Mouse (Mus musculus) cortical plate, adult 2 months (tissue): ENCODE data around the gene Fam19a1. TPM values are rescaled to one million over a fixed set of nuclear protein-coding genes. Genes with fewer than 3 reads are reported as not detected.

ENCODE experiments used
- H3K27ac ChIP-seq: fragments of 200-500 bp; 2 replicates; pipeline ENCODE4 v1.5.1; 2012; ENCODE audit warnings: low read length, control low read depth, inconsistent platforms; ENCODE audit not compliant: insufficient read depth
- H3K4me1 ChIP-seq: fragments of 200-500 bp; 2 replicates; pipeline ENCODE4 v1.6.1; 2011; ENCODE audit warnings: low read length; ENCODE audit not compliant: control insufficient read depth, insufficient read depth
- H3K4me3 ChIP-seq: fragments of 200-500 bp; 2 replicates; pipeline ENCODE4 v1.5.1; 2011; ENCODE audit warnings: mild to moderate bottlenecking, low read length, control low read depth; ENCODE audit not compliant: insufficient read depth
- CTCF ChIP-seq: fragments of 200-500 bp; IDR thresholded peaks from 2 replicates; pipeline ENCODE4 v1.5.1; 2011; ENCODE audit warnings: mild to moderate bottlenecking, control low read depth, low read length; ENCODE audit not compliant: insufficient read depth; ENCODE audit errors: extremely low read depth
- POLR2A ChIP-seq: fragments of 200-500 bp; IDR thresholded peaks from 2 replicates; pipeline ENCODE4 v1.6.1; 2011; ENCODE audit warnings: mild to moderate bottlenecking, low read length, control low read depth; ENCODE audit not compliant: insufficient read depth; ENCODE audit errors: extremely low read depth
- polyA plus RNA-seq: library from polyadenylated mRNA; depleted of rRNA; stranded (reverse); fragments of >200 nt; gene quantifications from 2 replicates; pipeline ENCODE4 v1.2.3, GENCODE M21; 2012; rRNA removed

Fam19a1 gene
- polyA plus RNA-seq, 1 experiment: 18.8 TPM

DNA sequence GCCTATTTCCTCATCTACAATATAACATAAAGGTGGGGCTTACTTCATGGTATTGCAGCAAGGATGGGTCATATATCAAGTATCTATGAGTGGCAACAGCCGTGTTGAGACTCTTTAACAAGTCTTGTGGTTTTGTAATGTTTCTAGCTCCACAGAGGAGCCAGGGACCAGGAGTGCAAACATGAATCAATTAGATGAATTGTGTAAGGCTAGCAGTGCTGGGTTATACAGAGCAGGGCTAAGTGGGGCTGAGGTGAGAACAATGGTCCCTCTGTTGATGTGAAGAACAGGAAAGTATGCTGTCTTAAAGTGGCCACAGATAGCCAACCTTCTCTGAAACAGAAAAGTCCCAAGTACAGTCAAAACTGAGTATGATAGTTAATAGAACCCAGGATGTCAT is 480.1 kb downstream of the Fam19a1 start:
- no peak overlapping the region for H3K27ac ChIP-seq
- no peaks in the 10 kb centered on the region for H3K4me1 ChIP-seq
- TF ChIP-seq POLR2A (no peak), CTCF (no peak)
- H3K4me3 ChIP-seq: no peak overlapping the region

DNA sequence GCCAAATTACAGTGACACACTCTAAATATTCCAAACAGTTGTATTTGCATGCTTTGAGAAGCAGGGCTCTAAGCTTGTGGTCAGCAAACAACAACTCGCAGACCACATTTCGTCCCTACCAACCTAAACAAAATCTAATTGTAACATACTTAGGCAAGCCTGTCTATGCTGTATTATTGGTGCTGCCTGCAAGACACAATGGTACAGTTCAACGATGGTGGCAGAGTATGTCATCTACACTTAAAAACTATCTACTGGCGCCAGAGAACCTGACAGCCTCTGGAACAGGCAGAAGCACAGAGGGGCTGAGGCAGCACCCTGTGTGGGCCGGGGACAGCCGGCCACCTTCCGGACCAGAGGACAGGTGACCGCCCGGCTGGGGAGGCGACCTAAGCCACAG is 482.2 kb downstream of the Fam19a1 start:
- no peaks in the 10 kb centered on the region for H3K4me1 ChIP-seq
- H3K27ac ChIP-seq: no peak overlapping the region
- H3K4me3 ChIP-seq: no peak overlapping the region
- TF ChIP-seq CTCF: no peak
- TF ChIP-seq POLR2A: no peak

DNA sequence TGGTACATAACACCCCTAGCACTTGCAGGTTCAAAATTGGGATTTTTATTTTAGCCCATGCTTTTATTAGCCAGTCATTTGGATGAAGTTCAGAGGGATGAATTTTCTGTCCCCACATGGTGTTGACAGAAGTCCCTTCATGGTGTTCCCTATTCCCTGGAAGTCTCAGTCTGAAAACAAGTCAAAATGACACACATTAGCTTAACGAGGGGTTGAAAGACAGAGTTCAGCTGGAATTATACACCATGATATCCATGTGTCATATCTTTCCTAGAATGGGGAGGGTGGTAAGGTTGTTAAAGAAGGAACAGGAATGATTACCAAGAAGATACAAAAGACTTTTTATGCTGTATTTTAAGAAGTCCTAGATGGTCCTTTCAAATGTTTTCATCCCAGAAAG is 511.2 kb downstream of the Fam19a1 start:
- no peak overlapping the region for H3K4me3 ChIP-seq
- no peak for TF ChIP-seq CTCF
- TF ChIP-seq POLR2A: no peak
- no peak overlapping the region for H3K27ac ChIP-seq

DNA sequence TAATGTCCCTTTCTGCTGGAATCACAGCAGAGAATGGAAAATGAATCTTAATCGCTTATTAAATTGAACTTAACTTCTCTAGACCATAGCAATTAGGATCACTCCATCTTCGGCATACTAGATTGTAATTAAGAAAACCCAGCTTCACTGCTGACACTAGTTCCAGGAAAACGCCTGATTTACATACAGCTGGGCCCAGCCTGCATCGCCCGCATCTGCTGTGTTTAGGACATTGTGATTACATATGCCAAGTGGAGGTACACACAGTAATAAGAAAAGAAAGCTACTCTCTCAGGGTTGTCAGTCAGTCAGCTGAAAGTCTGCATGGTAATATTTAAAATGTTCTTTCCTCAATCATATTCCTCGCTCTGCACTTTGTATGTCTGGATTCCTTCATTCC is 518.6 kb downstream of the Fam19a1 start:
- Histone ChIP-seq H3K4me3 (no peak overlapping the region), H3K27ac (no peak overlapping the region), H3K4me1 (no peaks in the 10 kb centered on the region; the same call in 1 of the 2 replicates)
- TF ChIP-seq POLR2A: no peak
- no peak for TF ChIP-seq CTCF

More for the DNA sequence above, 511.2 kb downstream of the Fam19a1 start:
- no peaks in the 10 kb centered on the region; the same call in 1 of the 2 replicates for H3K4me1 ChIP-seq

DNA sequence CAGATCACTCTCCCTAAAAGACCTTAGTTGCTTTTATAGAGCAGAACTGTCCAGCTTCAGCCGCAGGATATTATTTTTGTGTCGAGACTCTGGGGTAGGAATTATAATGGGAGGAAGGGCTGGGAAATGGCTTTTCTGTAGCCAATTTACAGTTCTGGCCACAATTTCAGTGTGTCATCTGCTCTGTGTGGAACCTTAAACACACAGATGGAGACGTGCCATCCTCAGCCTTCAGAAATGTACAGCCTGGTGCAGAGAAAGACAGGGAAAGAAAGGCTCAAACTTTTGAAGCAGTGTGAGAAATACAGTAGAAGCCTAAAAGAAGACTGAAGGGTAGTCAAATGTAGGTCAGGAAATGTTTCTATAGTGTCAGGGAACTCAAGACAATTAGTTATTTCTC is 519.3 kb downstream of the Fam19a1 start:
- Histone ChIP-seq H3K27ac (no peak overlapping the region), H3K4me3 (no peak overlapping the region), H3K4me1 (no peaks in the 10 kb centered on the region; the same call in 1 of the 2 replicates)
- no peak for TF ChIP-seq CTCF
- TF ChIP-seq POLR2A: no peak

DNA sequence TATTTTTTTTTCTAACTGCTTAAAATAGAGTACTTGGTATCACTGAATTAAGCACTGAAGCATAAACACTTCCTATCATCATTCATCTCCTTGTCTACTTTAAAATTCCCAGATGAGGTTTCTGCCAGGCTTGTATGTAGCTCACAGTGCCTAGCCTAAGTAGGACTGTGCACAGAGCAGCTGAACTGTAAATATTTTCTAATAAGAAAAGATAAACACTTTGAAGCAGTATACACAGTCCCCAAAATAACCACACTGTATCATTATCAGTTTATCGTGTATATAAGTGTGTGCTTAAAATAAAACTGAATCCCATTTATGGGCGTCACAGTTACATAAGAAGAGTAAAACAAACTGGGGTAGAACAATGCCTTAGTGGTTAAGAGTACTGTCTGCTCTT is 522.7 kb downstream of the Fam19a1 start:
- TF ChIP-seq CTCF: no peak
- TF ChIP-seq POLR2A: no peak
- H3K4me1 ChIP-seq: no peaks in the 10 kb centered on the region
- H3K4me3 ChIP-seq: no peak overlapping the region
- no peak overlapping the region for H3K27ac ChIP-seq

DNA sequence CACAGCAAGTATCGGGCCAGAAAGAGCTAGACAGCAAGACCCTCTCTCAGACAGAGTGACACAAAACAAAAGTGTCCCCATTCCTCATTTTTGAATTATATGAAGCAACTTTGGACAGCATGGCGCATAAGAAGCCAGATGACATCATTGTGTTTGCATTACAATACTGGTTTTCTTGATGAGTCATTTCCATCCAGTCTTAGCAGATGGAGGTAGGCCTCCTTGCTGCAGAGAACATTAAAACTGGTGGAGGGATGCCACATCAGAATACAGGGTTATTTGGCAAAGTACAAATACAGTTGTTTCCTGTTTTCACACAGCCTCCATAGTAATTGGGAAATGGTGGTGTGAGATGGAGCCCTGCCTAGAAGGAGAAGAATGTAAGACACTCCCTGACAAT is 535.8 kb downstream of the Fam19a1 start:
- Histone ChIP-seq H3K4me1 (no peaks in the 10 kb centered on the region), H3K27ac (no peak overlapping the region), H3K4me3 (no peak overlapping the region)
- TF ChIP-seq CTCF (no peak), POLR2A (no peak)

DNA sequence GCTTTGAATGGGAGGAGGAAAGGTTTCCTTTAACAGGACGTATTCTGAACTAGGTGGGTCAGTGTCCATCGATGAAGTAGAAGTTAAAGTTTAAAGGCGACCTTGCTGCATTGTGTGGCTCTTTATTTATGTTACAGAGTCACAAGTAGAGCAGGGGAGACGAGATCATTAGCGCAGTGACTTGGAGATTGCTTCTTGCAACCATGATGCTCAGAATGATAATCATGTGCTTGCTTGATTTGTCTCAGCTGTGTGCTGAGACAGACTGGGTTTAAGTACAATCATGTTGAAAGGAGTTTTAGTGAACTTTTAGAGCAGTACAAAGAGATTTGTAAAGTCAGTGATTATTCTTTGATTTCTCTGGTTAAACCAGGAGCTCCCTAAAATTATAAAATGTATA is 536.3 kb downstream of the Fam19a1 start:
- Histone ChIP-seq H3K4me1 (no peaks in the 10 kb centered on the region), H3K27ac (no peak overlapping the region), H3K4me3 (no peak overlapping the region)
- TF ChIP-seq POLR2A (no peak), CTCF (no peak)

DNA sequence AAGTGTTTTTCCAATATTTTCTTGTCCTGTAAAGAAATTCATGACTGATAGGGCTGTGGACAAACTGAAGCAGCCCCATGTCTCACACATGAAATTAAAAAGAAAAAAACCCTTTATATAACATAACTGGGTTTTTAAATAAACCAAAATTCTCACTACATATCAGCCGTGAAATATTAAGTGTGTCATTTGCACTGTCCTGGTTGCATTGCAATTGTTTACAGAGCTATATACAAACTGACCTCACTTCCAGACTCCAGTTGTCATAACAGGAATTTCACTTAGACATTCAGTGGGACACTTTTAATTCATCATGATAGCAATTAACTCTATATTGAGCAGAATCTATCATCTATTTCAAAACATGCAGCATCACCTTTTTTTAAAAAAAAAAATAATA is 553.4 kb downstream of the Fam19a1 start:
- TF ChIP-seq CTCF (no peak), POLR2A (no peak)
- no peak overlapping the region for H3K4me3 ChIP-seq
- H3K4me1 ChIP-seq: no peaks in the 10 kb centered on the region
- no peak overlapping the region for H3K27ac ChIP-seq

DNA sequence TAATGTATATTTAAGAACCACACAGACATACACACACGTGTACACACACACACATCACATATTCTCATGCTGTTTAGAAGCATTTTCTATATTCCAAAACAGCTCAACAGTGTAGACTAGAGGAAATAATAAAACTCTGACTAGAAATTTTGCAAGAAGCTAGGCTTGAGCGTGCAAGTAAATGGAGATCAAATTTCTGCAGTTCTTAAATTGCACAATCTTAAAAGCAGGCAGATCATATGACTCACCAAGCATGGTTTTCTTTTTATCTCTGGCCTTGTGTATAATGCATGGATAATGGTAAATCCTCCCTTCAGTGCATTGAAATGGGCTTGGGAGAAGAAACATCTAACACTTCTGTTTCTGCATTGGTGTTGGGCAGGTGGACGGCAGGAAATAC is 564.9 kb downstream of the Fam19a1 start:
- no peak overlapping the region for H3K27ac ChIP-seq
- no peak overlapping the region for H3K4me3 ChIP-seq
- TF ChIP-seq CTCF (no peak), POLR2A (no peak)
- no peaks in the 10 kb centered on the region for H3K4me1 ChIP-seq

Other genes starting within 250 kb of the Fam19a1 start
- gene 1700123L14Rik, start 53.1 kb downstream of the Fam19a1 start, polyA plus RNA-seq: 0.11 TPM in 1 of 2 replicates, not detected in the other